Mouse (Mus musculus): ENCODE data around the gene Gm28051. TPM values are rescaled to one million over a fixed set of nuclear protein-coding genes. Genes with fewer than 3 reads are reported as not detected.

Gm28051 gene
- not detected in 2 replicates for polyA plus RNA-seq (2012; rRNA removed; ENCODE audit: low replicate concordance)

DNA sequence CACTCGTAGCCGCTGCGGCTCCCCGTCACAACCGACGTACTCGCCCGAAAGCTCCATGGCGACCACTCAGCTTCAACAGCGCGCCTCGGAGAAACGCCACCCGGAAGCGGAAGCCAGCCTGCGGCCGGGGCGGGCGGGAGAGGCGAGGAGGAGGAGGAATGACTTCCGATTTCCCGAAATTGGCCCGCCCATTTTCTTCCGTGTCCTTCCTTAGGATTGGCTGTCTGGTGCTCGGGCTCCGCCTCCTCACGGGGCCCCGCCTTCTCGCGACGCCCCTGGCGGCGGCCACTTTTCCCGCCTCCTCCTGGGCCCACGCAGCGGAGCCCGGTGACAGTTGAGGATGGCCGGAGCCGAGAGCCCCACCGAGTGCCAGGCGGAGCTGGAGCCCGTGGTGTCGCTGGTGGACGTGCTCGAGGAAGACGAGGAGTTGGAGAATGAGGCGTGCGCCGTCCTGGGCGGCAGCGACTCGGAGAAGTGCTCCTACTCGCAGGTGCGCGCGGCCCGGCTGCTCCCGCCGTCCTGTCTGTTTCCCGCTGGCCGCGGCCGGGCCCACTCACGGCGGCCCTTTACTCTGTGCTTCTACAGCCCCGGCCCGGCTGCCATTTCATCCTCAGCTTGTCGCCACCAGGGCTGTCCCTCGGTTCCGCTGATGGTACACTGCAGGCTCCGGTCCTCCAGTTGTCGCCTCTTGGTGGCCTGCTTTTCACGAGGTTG is at the start of gene Gm28051, which contains the start of the genes Gon7 and Ubr7:
Gene Gm28051, minus strand, starts transcription at position 77 of the 714 bp plus-strand sequence.
Gene Gon7, minus strand, starts transcription at position 115 of the 714 bp plus-strand sequence.
Gene Ubr7, plus strand, starts transcription at position 279 of the 714 bp plus-strand sequence.

DNA sequence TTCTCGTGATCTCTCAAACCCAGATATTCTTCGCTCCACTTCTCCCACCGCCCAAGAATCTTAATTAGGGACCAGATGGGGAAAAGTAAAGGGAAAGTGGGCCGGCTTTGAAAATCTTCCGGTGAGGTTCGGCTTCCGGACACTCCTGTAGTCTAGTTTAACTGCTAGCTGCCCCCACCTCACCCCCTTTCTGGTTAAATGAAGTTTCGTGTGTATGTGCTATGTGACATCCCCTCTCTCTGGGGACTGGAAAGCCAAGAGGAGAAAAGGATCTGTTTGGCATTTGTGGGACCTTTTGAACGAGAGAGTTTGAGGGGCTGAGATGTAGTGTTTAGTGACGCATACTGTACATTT is 815 bp upstream of the Gm28051 start, which contains the start of gene Gm20604:
Gene Gm20604, minus strand, starts transcription at position 270 of the 354 bp plus-strand sequence.

GRCm38 (mm10) chr12:102743589-102744574 is 13.7 kb downstream of the Gm28051 start, which contains the start of the genes Moap1 and Tmem251:
Moap1 (minus strand) TSS chr12:102743661.
Tmem251 (plus strand) TSS chr12:102743762.

DNA sequence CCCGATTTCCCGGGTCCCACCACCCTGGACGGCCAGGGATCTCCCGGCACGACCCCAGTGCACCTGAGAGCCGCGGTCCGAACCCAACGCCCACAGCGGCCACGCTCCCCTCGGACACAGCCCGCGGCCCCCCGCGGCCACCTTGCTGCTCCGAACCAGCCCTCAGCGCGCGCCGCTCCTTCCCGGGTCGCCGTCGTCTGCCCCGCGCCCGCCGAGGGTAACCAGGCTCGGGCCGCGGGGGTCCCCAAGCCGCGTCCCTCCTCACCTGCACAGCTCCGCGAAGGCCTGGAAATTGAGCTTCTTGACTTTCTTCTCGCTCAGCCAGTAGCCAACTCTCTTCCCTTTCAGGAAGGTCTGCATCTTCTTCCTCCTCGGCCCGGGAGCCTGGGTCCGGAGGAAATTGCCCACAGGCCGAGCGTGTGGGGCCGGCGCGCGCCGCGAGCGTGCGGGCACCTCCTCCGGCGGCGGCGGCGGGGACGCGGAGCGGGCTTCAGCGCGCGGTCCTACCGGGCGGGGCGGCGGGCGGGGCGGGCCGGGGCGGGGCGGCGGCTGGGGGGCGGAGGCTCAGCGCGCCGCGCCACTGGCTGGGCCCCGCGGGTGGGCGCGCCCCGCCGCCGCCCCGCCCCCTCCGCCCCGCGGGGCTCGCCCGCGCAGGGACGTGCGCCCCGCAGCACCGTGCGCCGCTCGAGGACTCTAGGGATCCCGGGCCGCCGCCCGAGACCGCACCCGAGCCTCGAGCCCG is 52.9 kb downstream of the Gm28051 start, which contains the start of gene Itpk1:
Gene Itpk1, minus strand, starts transcription at position 474 of the 742 bp plus-strand sequence.

Other genes starting within 250 kb of the Gm28051 start
- gene Chga, start 202.8 kb downstream of the Gm28051 start, polyA plus RNA-seq (2012; rRNA removed; ENCODE audit: low replicate concordance), result 0.11 and 0.19 TPM in 2 replicates
- 42.9 and 44.3 TPM in 2 replicates for gene Itpk1, start 52.8 kb downstream of the Gm28051 start, polyA plus RNA-seq (2012; rRNA removed; ENCODE audit: low replicate concordance)
- gene Moap1, start 14.1 kb downstream of the Gm28051 start, polyA plus RNA-seq (2012; rRNA removed; ENCODE audit: low replicate concordance), result 0.66 TPM in 1 of 2 replicates, not detected in the other
- 2.9 and 3.3 TPM in 2 replicates for gene Tmem251, start 14.0 kb downstream of the Gm28051 start, polyA plus RNA-seq (2012; rRNA removed; ENCODE audit: low replicate concordance)
- 3.1 and 11.6 TPM in 2 replicates for gene Gon7, start within 50 bp of the Gm28051 start, polyA plus RNA-seq (2012; rRNA removed; ENCODE audit: low replicate concordance)
- 11.0 and 13.8 TPM in 2 replicates for gene Ubr7, start 202 bp upstream of the Gm28051 start, polyA plus RNA-seq (2012; rRNA removed; ENCODE audit: low replicate concordance)
- gene Gm20604, start 907 bp upstream of the Gm28051 start, polyA plus RNA-seq (2012; rRNA removed; ENCODE audit: low replicate concordance), result 1.2 and 2.4 TPM in 2 replicates
- 12.6 and 17.5 TPM in 2 replicates for gene Btbd7, start 120.7 kb upstream of the Gm28051 start, polyA plus RNA-seq (2012; rRNA removed; ENCODE audit: low replicate concordance)
- gene Cox8c, start 141.6 kb upstream of the Gm28051 start, polyA plus RNA-seq (2012; rRNA removed; ENCODE audit: low replicate concordance), result not detected in 2 replicates
- gene Unc79, start 191.1 kb upstream of the Gm28051 start, polyA plus RNA-seq (2012; rRNA removed; ENCODE audit: low replicate concordance), result 0.14 and 0.34 TPM in 2 replicates

Measured in mammary gland, adult 2 months (tissue).